Mouse (Mus musculus) cerebellum, adult 2 months (tissue): Measurements from ENCODE around the gene Itpkb. TPM values are rescaled to one million over a fixed set of nuclear protein-coding genes. Genes with fewer than 3 reads are reported as not detected.

ENCODE experiments used
- DNase-seq, 2 experiments: peaks; one replicate each; pipeline ENCODE4 v3.0.0; 2021
- H3K27ac ChIP-seq: fragments of 200-500 bp; 2 replicates; pipeline ENCODE4 v1.5.1; 2012; ENCODE audit warnings: low read length, control low read depth, inconsistent platforms; ENCODE audit not compliant: insufficient read depth
- H3K27me3 ChIP-seq: fragments of 200-500 bp; 2 replicates; pipeline ENCODE4 v1.6.1; 2012; ENCODE audit warnings: inconsistent platforms, mild to moderate bottlenecking, low read length, moderate library complexity; ENCODE audit not compliant: control insufficient read depth, insufficient read depth
- H3K4me1 ChIP-seq: fragments of 200-500 bp; 2 replicates; pipeline ENCODE4 v1.6.1; 2011; ENCODE audit warnings: low read length; ENCODE audit not compliant: control insufficient read depth, insufficient read depth
- H3K4me3 ChIP-seq: fragments of 200-500 bp; replicated peaks from 2 replicates; pipeline ENCODE3; 2011; ENCODE audit warnings: mild to moderate bottlenecking, low read depth, low read length, control low read depth; ENCODE audit not compliant: insufficient read depth
- CTCF ChIP-seq: fragments of 200-500 bp; IDR thresholded peaks from 2 replicates; pipeline ENCODE4 v1.5.1; 2011; ENCODE audit warnings: low read depth, mild to moderate bottlenecking, control low read depth, low read length, moderate library complexity, borderline replicate concordance; ENCODE audit not compliant: insufficient read depth
- POLR2A ChIP-seq: fragments of 200-500 bp; IDR thresholded peaks from 2 replicates; pipeline ENCODE4 v1.6.1; 2011; ENCODE audit warnings: low read length, control low read depth, borderline replicate concordance; ENCODE audit not compliant: insufficient read depth
- WGBS: fragments of 180-500 bp; shearing (Covaris S2); methylation state at CpG from one replicate; pipeline ENCODE4 v1.1.7; 2018; 5-methylcytosine and 5-hydroxymethylcytosine counted together
- polyA plus RNA-seq: library from polyadenylated mRNA; depleted of rRNA; stranded (reverse); fragments of >200 nt; gene quantifications from 2 replicates; pipeline ENCODE4 v1.2.3, GENCODE M21; 2012

Itpkb gene
- polyA plus RNA-seq, 1 experiment, result 34.1 TPM

DNA sequence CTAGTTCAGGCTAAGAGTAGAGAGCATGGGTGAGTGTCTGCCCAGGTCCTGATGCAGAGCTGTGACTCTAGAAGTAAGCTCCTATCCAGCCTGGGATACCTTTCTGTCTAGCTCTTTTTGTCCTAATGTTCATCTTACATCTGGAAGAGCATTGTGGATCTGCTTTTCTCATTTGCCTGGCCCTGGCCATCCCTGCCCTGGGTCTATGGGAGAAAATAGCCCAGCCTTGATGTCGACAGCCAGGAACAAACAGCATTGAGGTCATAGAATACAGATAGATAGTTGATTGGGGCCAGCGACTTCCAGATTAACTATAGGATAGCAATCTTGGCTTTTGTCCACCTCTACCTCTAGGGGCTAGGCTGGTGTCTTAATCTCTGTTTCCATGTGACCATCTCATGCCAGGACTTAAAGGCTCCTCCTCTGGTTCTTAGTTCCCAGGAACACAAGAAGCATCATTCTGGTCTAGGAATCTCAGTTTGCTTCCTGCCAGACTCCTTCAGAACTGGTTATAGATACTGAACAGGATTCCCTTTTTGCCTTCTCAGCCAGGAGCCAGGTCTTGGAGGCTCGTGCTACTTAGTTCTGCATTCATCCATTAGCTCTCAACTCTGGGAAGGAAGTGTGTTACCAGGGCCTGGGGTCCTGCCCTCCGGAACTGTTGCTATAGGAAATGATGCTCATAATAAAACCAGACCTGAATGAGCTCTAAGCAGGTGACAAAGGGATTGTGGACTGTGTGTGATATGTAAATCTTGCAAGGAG is 70.6 kb downstream of the Itpkb start:
- WGBS, result 82% methylated on average over 4 of the region's 4 CpGs
- TF ChIP-seq CTCF (no peak), POLR2A (no peak)

DNA sequence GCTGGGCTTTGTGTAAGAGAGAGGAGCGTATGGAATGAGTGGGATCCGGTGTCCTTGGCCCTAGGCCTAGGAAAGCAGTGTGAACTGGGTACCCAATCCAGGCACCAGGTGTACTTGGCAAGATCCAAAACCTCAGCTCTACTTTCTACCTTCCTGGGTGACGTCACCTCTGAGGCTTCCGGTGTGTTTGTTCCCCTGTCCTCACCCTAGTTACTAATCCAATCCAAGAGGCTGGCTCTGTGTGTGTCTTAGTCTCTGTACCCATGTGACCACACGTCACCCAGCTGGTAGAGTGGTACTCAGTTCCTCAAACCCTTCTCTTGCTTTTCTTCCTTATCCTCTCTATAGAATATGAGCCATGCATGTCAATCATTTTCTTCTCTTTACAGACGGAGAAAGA is 71.4 kb downstream of the Itpkb start:
- Histone ChIP-seq H3K27ac (no peak overlapping the region), H3K27me3 (no peaks in the 10 kb centered on the region), H3K4me3 (no peak overlapping the region), H3K4me1 (peaks cover 4% of the 10 kb centered on the region; the same call in 1 of the 2 replicates)
- TF ChIP-seq POLR2A, result no peak
- no peak for TF ChIP-seq CTCF
- DNase-seq, result no peak
- WGBS, result 74% methylated on average over 6 of the region's 6 CpGs

More for the DNA sequence above, 70.6 kb downstream of the Itpkb start:
- Histone ChIP-seq H3K4me3 (no peak overlapping the region), H3K27me3 (no peaks in the 10 kb centered on the region), H3K27ac (no peak overlapping the region), H3K4me1 (peaks cover 4% of the 10 kb centered on the region; the same call in 1 of the 2 replicates)
- no peak for DNase-seq

DNA sequence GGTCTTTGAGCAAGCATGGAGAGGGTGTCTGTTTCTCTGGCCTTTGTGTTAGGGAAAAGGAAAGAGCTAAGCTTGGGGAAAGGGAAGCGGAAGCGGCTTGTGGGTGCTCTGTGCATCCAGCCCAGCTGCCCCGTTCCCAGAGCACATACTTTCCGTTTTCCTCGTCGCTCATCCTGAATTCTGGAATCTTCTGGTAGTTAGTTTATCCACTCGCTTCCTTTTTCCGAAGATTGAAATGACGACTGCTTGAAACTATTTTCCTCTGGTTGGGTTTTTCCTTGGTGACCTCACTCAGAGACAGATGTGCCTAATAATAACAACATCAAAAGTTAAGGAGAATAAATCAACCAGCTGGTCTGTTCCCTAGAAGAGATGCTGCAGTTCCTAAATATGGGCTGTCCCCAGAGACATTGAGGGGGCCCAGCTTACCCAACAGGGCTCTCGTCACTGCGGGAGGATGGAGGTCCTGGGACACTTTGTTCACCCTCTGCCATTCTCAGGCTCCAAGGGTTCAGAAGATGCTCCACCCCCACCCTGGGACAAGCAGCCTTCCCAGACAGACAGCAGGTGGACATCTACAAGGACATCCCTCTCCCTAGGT is 72.3 kb downstream of the Itpkb start:
- WGBS, result 91% methylated on average over 11 of the region's 11 CpGs
- Histone ChIP-seq H3K4me1 (peaks cover 7% of the 10 kb centered on the region), H3K4me3 (no peak overlapping the region), H3K27me3 (no peaks in the 10 kb centered on the region), H3K27ac (no peak overlapping the region)
- TF ChIP-seq POLR2A (no peak), CTCF (no peak)
- DNase-seq, result no peak

DNA sequence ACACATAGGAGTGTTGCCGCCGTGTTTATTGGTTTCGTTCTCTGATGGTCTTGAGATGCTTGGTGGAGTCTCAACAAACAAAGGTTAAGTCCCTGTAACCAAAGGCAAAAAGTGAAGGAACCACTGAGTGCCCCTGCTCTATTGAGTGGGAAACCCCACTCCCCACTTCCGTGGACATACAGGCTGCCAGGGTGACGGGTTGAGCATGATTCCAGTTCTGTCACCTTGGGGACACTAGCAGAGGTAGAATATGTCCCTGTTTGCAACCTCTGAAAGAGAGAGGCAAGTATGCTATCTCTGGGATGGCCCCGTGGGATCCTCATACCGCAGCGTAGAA is 73.0 kb downstream of the Itpkb start:
- Histone ChIP-seq H3K4me1 (peaks cover 7% of the 10 kb centered on the region), H3K27me3 (no peaks in the 10 kb centered on the region), H3K4me3 (no peak overlapping the region), H3K27ac (peak overlapping the region; percentile 6; the same call in 1 of the 2 replicates)
- DNase-seq, result no peak
- no peak for TF ChIP-seq POLR2A
- no peak for TF ChIP-seq CTCF
- WGBS, result 94% methylated on average over 8 of the region's 8 CpGs

DNA sequence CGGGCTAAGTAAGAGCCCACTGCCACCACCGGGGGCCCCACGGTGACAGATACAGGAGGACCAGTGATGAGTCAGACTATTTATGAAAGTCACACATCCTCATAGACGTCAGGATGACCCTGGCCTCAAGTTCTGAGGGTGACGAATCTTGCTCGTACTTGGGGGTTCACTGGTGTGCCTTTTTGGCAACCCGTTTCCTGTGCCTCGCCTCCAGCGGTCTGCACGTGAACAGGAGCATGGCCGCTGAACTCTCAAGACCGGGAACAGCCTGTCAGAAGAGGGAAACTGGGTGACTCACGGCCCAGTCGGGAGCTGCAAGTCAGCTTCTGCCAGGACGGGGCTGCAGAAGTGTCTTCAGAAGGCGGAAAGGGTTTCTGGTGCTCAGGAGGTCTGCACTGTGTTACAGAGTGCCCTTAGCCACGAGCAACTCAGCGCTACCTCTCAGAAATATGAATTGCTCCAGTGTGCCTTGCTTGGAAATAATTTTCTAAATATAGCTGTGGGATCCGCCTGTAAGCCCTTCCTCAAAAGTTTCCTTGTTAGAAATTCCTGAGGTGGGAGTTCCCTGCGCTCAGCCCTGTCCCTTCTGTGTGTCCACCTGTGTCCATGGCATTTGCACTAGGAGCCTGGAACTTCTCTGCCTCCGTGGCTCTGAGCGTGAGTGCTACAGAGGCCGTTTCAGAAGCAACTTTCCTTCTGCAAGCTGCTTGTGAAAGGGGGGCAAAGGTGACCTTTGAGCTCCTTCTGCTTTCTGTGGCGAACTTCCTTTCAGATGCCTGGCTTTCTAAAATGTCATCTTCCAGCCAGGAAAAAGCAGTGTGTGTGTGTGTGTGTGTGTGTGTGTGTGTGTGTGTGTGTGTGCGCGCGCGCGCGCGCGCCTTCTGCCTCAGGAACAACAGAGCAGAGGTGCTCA is 73.7 kb downstream of the Itpkb start:
- DNase-seq, result no peak
- peaks cover 7% of the 10 kb centered on the region for H3K4me1 ChIP-seq
- no peaks in the 10 kb centered on the region for H3K27me3 ChIP-seq
- TF ChIP-seq CTCF (no peak), POLR2A (no peak)
- H3K4me3 ChIP-seq, result no peak overlapping the region
- H3K27ac ChIP-seq, result peak overlapping the region; percentile 45; the same call in 1 of the 2 replicates
- 74% methylated on average over 32 of the region's 32 CpGs for WGBS

DNA sequence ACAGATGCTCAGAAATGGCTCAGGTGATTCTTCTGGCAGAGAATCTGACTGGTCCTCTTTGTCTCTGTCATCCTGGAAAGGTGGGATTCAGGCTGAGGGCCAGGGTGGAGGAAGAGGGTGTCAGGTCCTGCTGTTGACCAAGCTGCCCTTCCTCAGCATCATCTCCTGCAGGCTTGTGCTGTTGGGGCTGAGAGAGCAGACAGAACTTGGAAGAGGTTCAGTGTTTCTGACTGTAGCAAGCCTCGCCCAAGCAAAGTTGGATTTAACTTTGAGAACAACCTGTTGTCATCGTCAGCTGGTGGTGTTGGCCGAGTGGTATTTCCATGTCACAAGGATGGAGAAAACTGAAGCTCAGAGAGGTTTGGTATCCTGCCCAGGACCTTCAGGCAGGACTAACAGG is 74.4 kb downstream of the Itpkb start:
- H3K27me3 ChIP-seq, result no peaks in the 10 kb centered on the region
- H3K4me1 ChIP-seq, result peaks cover 7% of the 10 kb centered on the region
- peak overlapping the region; percentile 45; the same call in 1 of the 2 replicates for H3K27ac ChIP-seq
- no peak for DNase-seq
- WGBS, result 71% methylated on average over 3 of the region's 3 CpGs
- TF ChIP-seq CTCF (no peak), POLR2A (no peak)
- no peak overlapping the region for H3K4me3 ChIP-seq

DNA sequence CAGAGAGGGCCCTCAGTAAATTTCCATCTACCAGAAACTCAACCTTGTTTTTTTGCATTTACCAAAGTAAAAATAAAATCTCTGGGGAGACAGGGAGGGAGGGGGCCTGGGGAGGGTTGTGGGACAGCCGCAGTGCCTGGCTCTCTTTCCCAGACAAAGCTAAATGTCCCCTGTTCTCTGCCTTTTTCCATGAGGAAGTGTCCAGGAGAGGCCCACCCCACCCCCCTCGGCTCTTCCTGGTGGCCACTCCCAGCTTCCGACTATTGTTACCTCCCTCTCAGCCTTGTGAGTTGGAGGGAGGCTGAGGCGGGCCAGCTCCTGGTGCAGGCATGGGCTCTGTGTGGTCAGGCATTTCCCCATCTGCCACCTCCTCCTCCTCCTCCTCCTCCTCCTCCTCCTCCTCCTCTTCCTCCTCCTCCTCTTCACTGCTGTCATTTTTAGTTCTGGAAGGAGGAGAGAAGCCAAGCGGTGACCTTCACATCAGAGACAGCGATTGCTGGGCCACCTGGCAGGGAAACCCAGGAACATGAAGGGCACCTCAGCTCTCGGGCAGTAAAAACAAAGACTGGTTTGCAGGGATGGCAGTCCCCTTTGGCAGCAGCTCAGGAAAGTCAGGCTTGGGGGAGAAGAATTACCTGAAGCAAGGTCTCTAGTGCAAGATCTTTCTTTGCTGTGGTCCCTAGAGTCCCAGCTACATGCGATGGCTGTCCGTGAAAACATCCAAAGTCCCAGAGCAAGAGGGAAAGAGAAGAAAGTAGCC is 75.5 kb downstream of the Itpkb start:
- TF ChIP-seq CTCF (no peak), POLR2A (no peak)
- H3K4me3 ChIP-seq, result no peak overlapping the region
- peaks cover 7% of the 10 kb centered on the region for H3K4me1 ChIP-seq
- WGBS, result 67% methylated on average over 9 of the region's 9 CpGs
- no peaks in the 10 kb centered on the region for H3K27me3 ChIP-seq
- no peak for DNase-seq
- no peak overlapping the region for H3K27ac ChIP-seq
